Mouse (Mus musculus) heart, adult 18-20 months (tissue): ENCODE measurements at regions not wholly inside any gene's neighbourhood (a gene's known extent, or its start where the extent isn't known, plus 50 kb on each side); places are given as distances from the start of the nearest gene placed in this dataset.

Experiments
- DNase-seq, 2 experiments: peaks; one replicate each; pipeline ENCODE4 v3.0.0; 2021 to 2022; ENCODE audit warnings: mixed read lengths in 1 of 2

- no peak for DNase-seq
Observed at GRCm38 (mm10) chr10:100922976-100923375, 332.7 kb downstream of the 1700017N19Rik start.

- DNase-seq: no peak
Observed at GRCm38 (mm10) chr10:100927086-100927485, 336.8 kb downstream of the 1700017N19Rik start.

GRCm38 (mm10) chr10:100931739-100932138 is 341.5 kb downstream of the 1700017N19Rik start:
- no peak for DNase-seq

GRCm38 (mm10) chr10:100958371-100958770 is 368.1 kb downstream of the 1700017N19Rik start:
- no peak for DNase-seq

- no peak for DNase-seq
Observed at GRCm38 (mm10) chr10:101003469-101003868, 413.2 kb downstream of the 1700017N19Rik start.

GRCm38 (mm10) chr10:101004687-101005086 is 414.4 kb downstream of the 1700017N19Rik start:
- no peak for DNase-seq

GRCm38 (mm10) chr10:101015416-101015815 is 425.1 kb downstream of the 1700017N19Rik start:
- DNase-seq: no peak

- DNase-seq: no peak
Observed at GRCm38 (mm10) chr10:101038630-101039029, 448.3 kb downstream of the 1700017N19Rik start.

GRCm38 (mm10) chr10:101039034-101039433 is 448.8 kb downstream of the 1700017N19Rik start:
- DNase-seq: no peak
